Mouse (Mus musculus): ENCODE results near the gene Plxna1. TPM values are rescaled to one million over a fixed set of nuclear protein-coding genes. Genes with fewer than 3 reads are reported as not detected.

The Plxna1 gene
- polyA plus RNA-seq, 1 experiment from 2014 or later = 17.3 TPM

DNA sequence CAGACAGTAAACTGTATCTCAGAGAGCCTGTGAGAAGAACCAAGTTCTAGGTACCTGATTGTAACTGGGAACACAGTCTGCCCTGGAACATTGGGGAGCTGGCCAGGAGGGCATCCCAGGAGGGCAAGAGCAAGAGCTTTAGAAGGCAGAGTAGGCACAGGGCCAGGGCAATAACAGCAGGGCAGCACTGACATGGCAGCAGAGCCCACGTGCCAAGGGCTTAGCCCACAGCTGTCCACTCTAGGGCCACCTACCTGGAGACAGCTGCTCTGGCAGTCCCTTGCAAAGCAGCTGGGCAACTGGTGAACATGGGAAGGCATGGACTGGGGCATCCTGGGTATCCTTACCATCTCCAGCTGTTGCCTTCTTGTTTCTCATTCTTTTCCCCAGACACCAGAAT lies 14.6 kb downstream of the Plxna1 start:
- no peak overlapping the region for H3K4me3 ChIP-seq (ENCODE audit: low read depth, low read length)
- peaks cover 36% of the 10 kb centered on the region for H3K4me1 ChIP-seq (ENCODE audit: control insufficient read depth, insufficient read depth, low read length)
- WGBS = 82% methylated on average over 1 of the region's 1 CpGs
- H3K4me2 ChIP-seq (replicated peaks; ENCODE audit: low read depth, low read length) = no peak overlapping the region
- peaks cover 18% of the 10 kb centered on the region for H3K36me3 ChIP-seq (ENCODE audit: control insufficient read depth, insufficient read depth, low read length)
- ATAC-seq (ENCODE audit: insufficient number of reproducible peaks, insufficient read depth, low FRiP score, low read depth) = no peak
- no peaks in the 10 kb centered on the region for H3K9me3 ChIP-seq (ENCODE audit: control insufficient read depth, low read depth, low read length)
- H3K27ac ChIP-seq (ENCODE audit: low read length) = no peak overlapping the region
- H3K27me3 ChIP-seq (ENCODE audit: control insufficient read depth, insufficient read depth, low read length) = no peaks in the 10 kb centered on the region
- H3K9ac ChIP-seq (replicated peaks; ENCODE audit: low read depth, low read length) = no peak overlapping the region

DNA sequence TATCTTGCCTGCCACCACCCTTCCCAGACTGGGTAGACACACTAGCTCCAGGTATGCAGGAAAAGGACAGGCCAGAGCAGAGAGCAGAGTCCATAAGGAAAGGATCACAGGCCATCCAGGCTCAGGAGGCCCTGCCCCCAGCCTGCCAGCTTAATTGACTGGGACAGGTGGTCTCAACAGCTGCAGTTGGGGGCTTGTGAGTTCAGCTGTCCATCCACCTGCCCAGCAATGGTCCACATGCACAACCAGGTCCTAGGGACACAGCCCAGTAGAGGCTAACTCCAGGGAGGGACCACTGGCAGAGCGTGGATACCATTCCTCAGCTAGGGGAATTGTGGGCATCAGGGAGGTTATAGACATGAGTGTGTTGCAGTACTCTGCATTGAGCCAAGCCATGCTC lies 16.6 kb downstream of the Plxna1 start:
- H3K27ac ChIP-seq (ENCODE audit: low read length) = peak overlapping the region; percentile 71; the same call in 1 of the 2 replicates
- no peak overlapping the region for H3K4me2 ChIP-seq (replicated peaks; ENCODE audit: low read depth, low read length)
- ATAC-seq (ENCODE audit: insufficient number of reproducible peaks, insufficient read depth, low FRiP score, low read depth) = no peak
- no peak overlapping the region for H3K4me3 ChIP-seq (ENCODE audit: low read depth, low read length)
- no peaks in the 10 kb centered on the region for H3K27me3 ChIP-seq (ENCODE audit: control insufficient read depth, insufficient read depth, low read length)
- 96% methylated on average over 1 of the region's 1 CpGs for WGBS
- no peaks in the 10 kb centered on the region for H3K9me3 ChIP-seq (ENCODE audit: control insufficient read depth, low read depth, low read length)
- H3K4me1 ChIP-seq (ENCODE audit: control insufficient read depth, insufficient read depth, low read length) = peaks cover 23% of the 10 kb centered on the region
- H3K36me3 ChIP-seq (ENCODE audit: control insufficient read depth, insufficient read depth, low read length) = peaks cover 30% of the 10 kb centered on the region
- H3K9ac ChIP-seq (replicated peaks; ENCODE audit: low read depth, low read length) = no peak overlapping the region

GRCm38 (mm10) chr6:89345486-89345785 lies 17.0 kb downstream of the Plxna1 start:
- 50% methylated on average over 3 of the region's 3 CpGs for WGBS
- no peak overlapping the region for H3K4me3 ChIP-seq (ENCODE audit: low read depth, low read length)
- no peak for ATAC-seq (ENCODE audit: insufficient number of reproducible peaks, insufficient read depth, low FRiP score, low read depth)
- H3K4me2 ChIP-seq (replicated peaks; ENCODE audit: low read depth, low read length) = peak overlapping the region; percentile 17; the same call in 1 of the 2 replicates
- 0 out of 2 replicates have a peak overlapping the region, but pooled peaks have one; percentile 7 for H3K9ac ChIP-seq (replicated peaks; ENCODE audit: low read depth, low read length)
- H3K27me3 ChIP-seq (ENCODE audit: control insufficient read depth, insufficient read depth, low read length) = no peaks in the 10 kb centered on the region
- peaks cover 34% of the 10 kb centered on the region for H3K36me3 ChIP-seq (ENCODE audit: control insufficient read depth, insufficient read depth, low read length)
- H3K4me1 ChIP-seq (ENCODE audit: control insufficient read depth, insufficient read depth, low read length) = peaks cover 19% of the 10 kb centered on the region
- peak overlapping the region; percentile 71; the same call in 1 of the 2 replicates for H3K27ac ChIP-seq (ENCODE audit: low read length)
- no peaks in the 10 kb centered on the region for H3K9me3 ChIP-seq (ENCODE audit: control insufficient read depth, low read depth, low read length)

DNA sequence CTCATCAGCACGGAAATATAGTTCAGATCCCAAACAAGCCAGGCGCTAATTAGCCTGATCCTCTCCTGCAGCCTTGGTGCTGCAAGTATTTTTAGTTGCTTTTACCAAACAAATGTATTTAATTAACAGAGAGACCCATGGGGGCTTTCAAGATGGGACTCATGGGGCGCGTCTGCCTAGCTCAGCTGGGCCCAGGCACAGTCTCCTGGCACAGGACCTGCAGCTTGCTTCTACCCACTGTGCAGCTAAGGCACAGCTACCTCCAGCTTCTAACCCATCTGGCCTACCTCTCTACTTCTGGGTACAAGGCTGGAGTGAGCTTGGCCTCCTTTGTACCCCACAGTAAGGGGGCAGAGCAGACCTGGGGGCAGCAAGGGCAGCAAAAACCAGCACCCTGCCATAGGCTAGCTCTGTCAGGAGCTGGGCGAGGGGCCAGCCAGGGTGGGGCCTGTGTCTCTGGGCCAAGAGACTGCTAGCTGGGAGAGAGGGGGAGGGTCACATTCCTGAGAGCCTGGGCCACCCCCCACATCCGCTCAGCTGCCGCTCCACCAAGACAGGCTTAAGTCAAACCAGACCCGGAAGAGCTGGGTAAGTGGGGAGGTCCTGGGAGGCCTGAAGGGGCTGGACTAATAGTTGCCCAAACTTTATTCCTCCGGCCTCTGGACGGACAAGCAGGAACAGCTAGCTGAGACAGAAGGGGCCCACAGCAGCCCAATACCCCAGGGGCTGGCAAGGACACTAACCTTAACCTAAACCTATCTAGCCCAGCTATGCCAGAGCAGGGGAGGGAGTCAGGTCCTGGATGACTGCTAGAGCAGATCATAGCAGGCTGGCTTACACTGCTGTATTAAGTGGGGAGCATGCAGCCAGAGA lies 17.6 kb downstream of the Plxna1 start:
- peaks cover 19% of the 10 kb centered on the region for H3K4me1 ChIP-seq (ENCODE audit: control insufficient read depth, insufficient read depth, low read length)
- WGBS = 32% methylated on average over 10 of the region's 10 CpGs
- ATAC-seq (ENCODE audit: insufficient number of reproducible peaks, insufficient read depth, low FRiP score, low read depth) = peak; percentile 87
- no peak overlapping the region for H3K4me3 ChIP-seq (ENCODE audit: low read depth, low read length)
- peak overlapping the region; percentile 74; the same call in 1 of the 2 replicates for H3K27ac ChIP-seq (ENCODE audit: low read length)
- H3K36me3 ChIP-seq (ENCODE audit: control insufficient read depth, insufficient read depth, low read length) = peaks cover 35% of the 10 kb centered on the region
- no peaks in the 10 kb centered on the region for H3K27me3 ChIP-seq (ENCODE audit: control insufficient read depth, insufficient read depth, low read length)
- no peaks in the 10 kb centered on the region for H3K9me3 ChIP-seq (ENCODE audit: control insufficient read depth, low read depth, low read length)
- H3K9ac ChIP-seq (replicated peaks; ENCODE audit: low read depth, low read length) = 0 out of 2 replicates have a peak overlapping the region, but pooled peaks have one; percentile 7
- H3K4me2 ChIP-seq (replicated peaks; ENCODE audit: low read depth, low read length) = peak overlapping the region; percentile 17; the same call in 1 of the 2 replicates

- Histone ChIP-seq H3K9ac (replicated peaks; ENCODE audit: low read depth, low read length) (no peak overlapping the region), H3K27me3 (ENCODE audit: control insufficient read depth, insufficient read depth, low read length) (no peaks in the 10 kb centered on the region), H3K4me3 (ENCODE audit: low read depth, low read length) (no peak overlapping the region), H3K4me2 (replicated peaks; ENCODE audit: low read depth, low read length) (no peak overlapping the region), H3K9me3 (ENCODE audit: control insufficient read depth, low read depth, low read length) (no peaks in the 10 kb centered on the region), H3K4me1 (ENCODE audit: control insufficient read depth, insufficient read depth, low read length) (peaks cover 19% of the 10 kb centered on the region), H3K36me3 (ENCODE audit: control insufficient read depth, insufficient read depth, low read length) (peaks cover 52% of the 10 kb centered on the region), H3K27ac (ENCODE audit: low read length) (no peak overlapping the region)
- WGBS = 79% methylated on average over 4 of the region's 4 CpGs
- ATAC-seq (ENCODE audit: insufficient number of reproducible peaks, insufficient read depth, low FRiP score, low read depth) = no peak
Measured at GRCm38 (mm10) chr6:89341981-89342380, 20.4 kb downstream of the Plxna1 start.

DNA sequence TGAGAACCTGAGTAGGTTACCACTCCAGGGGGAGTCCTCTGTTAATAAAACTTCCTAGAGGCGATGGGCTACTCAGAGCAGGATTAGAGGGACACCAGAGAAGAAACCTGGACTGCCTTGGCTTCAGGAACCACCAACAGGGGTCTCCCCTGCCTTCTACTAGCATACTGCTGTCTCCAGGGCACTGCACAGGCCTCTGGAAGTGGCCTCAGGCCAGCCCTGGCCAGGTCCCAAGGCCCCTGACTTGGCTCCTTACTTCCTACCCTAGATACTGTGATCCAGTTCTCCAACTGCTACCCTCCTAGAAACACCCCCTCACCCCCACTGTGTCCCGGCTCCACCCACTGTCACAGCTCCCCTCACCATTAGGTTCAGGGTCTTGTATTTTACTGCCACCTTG lies 23.0 kb downstream of the Plxna1 start:
- Histone ChIP-seq H3K9me3 (ENCODE audit: control insufficient read depth, low read depth, low read length) (no peaks in the 10 kb centered on the region), H3K27ac (ENCODE audit: low read length) (no peak overlapping the region), H3K4me2 (replicated peaks; ENCODE audit: low read depth, low read length) (no peak overlapping the region), H3K36me3 (ENCODE audit: control insufficient read depth, insufficient read depth, low read length) (peaks cover 68% of the 10 kb centered on the region), H3K27me3 (ENCODE audit: control insufficient read depth, insufficient read depth, low read length) (no peaks in the 10 kb centered on the region), H3K4me1 (ENCODE audit: control insufficient read depth, insufficient read depth, low read length) (0 out of 2 replicates have a peak, but pooled peaks cover 4% of the 10 kb centered on the region), H3K4me3 (ENCODE audit: low read depth, low read length) (no peak overlapping the region), H3K9ac (replicated peaks; ENCODE audit: low read depth, low read length) (no peak overlapping the region)
- ATAC-seq (ENCODE audit: insufficient number of reproducible peaks, insufficient read depth, low FRiP score, low read depth) = no peak
- WGBS = 80% methylated on average over 2 of the region's 2 CpGs

GRCm38 (mm10) chr6:89338733-89339132 lies 23.7 kb downstream of the Plxna1 start:
- Histone ChIP-seq H3K9me3 (ENCODE audit: control insufficient read depth, low read depth, low read length) (no peaks in the 10 kb centered on the region), H3K4me2 (replicated peaks; ENCODE audit: low read depth, low read length) (no peak overlapping the region), H3K27ac (ENCODE audit: low read length) (no peak overlapping the region), H3K9ac (replicated peaks; ENCODE audit: low read depth, low read length) (no peak overlapping the region), H3K27me3 (ENCODE audit: control insufficient read depth, insufficient read depth, low read length) (no peaks in the 10 kb centered on the region), H3K36me3 (ENCODE audit: control insufficient read depth, insufficient read depth, low read length) (peaks cover 74% of the 10 kb centered on the region), H3K4me3 (ENCODE audit: low read depth, low read length) (no peak overlapping the region), H3K4me1 (ENCODE audit: control insufficient read depth, insufficient read depth, low read length) (no peaks in the 10 kb centered on the region)
- no peak for ATAC-seq (ENCODE audit: insufficient number of reproducible peaks, insufficient read depth, low FRiP score, low read depth)
- 93% methylated on average over 8 of the region's 8 CpGs for WGBS

GRCm38 (mm10) chr6:89337574-89337973 lies 24.8 kb downstream of the Plxna1 start:
- Histone ChIP-seq H3K27me3 (ENCODE audit: control insufficient read depth, insufficient read depth, low read length) (no peaks in the 10 kb centered on the region), H3K4me1 (ENCODE audit: control insufficient read depth, insufficient read depth, low read length) (no peaks in the 10 kb centered on the region), H3K4me2 (replicated peaks; ENCODE audit: low read depth, low read length) (no peak overlapping the region), H3K27ac (ENCODE audit: low read length) (no peak overlapping the region), H3K4me3 (ENCODE audit: low read depth, low read length) (no peak overlapping the region), H3K9me3 (ENCODE audit: control insufficient read depth, low read depth, low read length) (no peaks in the 10 kb centered on the region), H3K9ac (replicated peaks; ENCODE audit: low read depth, low read length) (no peak overlapping the region), H3K36me3 (ENCODE audit: control insufficient read depth, insufficient read depth, low read length) (peaks cover 83% of the 10 kb centered on the region)
- ATAC-seq (ENCODE audit: insufficient number of reproducible peaks, insufficient read depth, low FRiP score, low read depth) = no peak
- WGBS = 92% methylated on average over 9 of the region's 9 CpGs
